Mouse (Mus musculus) lung, postnatal 10 days (tissue): ENCODE data around the gene Megf11.
A peak's percentile ranks its signal among the peaks of the same experiment; 100 is the strongest.

Source experiments
- DNase-seq: peaks from one replicate; pipeline ENCODE4 v3.0.0; 2021

The Megf11 gene

GRCm38 (mm10) chr9:64385511-64386465 lies at the start of gene Megf11:
TSS of gene Megf11 (plus strand) at chr9:64385626.
- DNase-seq = peak; percentile 22

GRCm38 (mm10) chr9:64335825-64336224 lies 49.6 kb upstream of the Megf11 start:
- DNase-seq = no peak

DNA sequence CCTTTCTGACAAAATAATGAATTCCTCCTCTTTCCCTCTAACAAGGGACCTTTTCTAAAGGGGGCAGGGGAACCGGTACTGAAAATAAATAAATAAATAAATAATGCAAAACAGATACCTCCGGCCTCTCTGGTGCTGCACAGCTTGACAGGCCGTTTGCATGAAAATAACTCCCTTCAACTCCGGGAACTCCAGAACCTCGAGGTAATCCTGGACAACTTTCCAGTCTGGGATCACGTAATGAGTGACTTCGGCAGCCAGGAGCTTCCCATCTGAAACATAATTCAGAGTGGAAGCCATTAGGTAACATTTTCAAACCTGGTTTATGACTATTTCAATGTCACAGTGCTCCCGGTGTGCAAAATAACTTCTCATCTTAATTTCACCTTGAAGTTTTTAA lies 46.1 kb upstream of the Megf11 start:
- no peak for DNase-seq

DNA sequence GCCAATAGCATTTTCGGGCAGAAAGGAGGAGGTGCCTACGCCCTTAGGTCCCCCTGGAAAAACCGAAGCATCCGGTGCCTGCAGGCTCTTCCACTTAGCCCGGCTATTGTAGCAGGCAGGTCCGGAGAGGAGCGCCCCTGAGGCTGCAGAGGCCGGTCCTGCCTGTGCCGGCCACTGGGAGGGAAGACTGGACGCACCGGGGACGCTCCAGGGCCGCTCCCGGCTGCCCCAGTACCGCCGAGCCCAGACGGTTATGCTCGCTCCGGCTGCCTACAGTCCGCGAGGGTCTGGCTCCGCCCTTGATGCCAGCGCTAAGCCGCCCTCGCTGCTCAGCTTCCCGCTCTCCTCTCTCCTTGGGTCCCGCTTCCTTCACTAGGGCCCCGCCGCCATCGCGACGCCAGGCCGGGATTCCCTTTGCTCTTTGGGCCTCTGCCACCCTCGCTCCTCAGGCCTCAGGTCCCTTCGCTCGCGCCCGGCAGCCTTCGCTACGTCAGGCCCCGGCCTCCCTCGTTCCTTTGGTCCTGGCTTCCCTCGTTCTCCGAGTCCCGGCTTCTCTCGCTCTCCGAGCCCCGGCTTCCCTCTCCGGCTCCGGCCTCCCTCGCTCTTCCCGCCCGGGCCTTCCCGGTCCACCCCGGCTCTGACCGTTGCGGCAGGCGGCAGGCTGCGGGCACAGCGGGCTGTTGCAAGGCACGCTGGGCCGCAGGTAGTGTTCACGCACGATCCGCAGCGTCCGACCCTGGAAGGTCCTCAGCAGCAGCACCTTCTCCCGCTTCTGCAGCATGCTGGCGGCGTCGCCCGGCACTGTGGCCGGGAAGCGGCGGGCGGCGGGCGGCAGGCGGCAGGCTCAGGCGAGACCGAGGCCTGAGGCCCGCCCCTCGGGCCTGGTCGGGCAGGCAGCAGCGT lies 44.8 kb upstream of the Megf11 start:
- peak; percentile 84 for DNase-seq

GRCm38 (mm10) chr9:64341254-64341566 lies 44.2 kb upstream of the Megf11 start, which contains the start of gene Dis3l:
TSS of gene Dis3l (minus strand) at chr9:64341288.
- no peak for DNase-seq

- no peak for DNase-seq
Observed at GRCm38 (mm10) chr9:64341671-64342070, 43.8 kb upstream of the Megf11 start.

GRCm38 (mm10) chr9:64343656-64344055 lies 41.8 kb upstream of the Megf11 start:
- no peak for DNase-seq

- no peak for DNase-seq
Observed at GRCm38 (mm10) chr9:64345931-64346330, 39.5 kb upstream of the Megf11 start.

DNA sequence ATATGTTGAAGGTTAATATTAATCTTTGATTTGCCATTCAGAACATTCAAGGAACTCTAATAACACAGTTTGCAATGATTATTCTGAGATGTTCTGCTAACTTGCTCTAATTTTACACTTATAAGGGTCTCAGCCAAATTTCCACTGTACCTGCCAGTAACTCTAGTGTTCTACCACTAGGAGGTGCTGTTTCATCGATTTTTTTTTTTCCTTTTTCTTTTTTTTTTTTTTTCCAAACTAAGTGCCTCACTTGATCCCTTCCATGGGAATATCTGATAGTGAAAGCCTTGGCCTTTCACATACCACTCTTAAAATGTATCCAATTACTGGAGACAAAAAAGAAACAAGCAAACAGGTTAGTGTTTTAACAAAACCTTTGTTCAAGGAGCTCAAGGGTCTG lies 38.0 kb upstream of the Megf11 start:
- DNase-seq = no peak

- no peak for DNase-seq
Observed at GRCm38 (mm10) chr9:64349490-64349889, 35.9 kb upstream of the Megf11 start.

DNA sequence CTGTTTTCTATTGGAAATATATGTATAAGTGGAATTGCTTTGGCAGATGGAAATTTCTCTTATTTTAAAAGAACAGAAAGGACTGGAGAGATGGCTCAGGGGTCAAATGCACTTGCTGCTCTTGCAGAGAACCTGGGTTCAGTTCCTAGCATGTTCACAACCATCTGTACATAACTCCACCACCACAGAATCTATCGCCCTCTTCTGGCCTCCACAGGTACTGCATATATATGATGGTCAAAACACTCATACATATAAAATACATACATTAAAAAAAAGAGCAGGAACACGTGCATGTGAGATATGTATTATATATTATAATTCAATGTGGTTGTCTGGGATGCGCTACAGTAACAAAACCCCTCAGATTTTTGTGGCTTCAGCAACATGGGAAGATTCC lies 34.2 kb upstream of the Megf11 start:
- no peak for DNase-seq

- no peak for DNase-seq
Observed at GRCm38 (mm10) chr9:64355627-64356026, 29.8 kb upstream of the Megf11 start.

DNA sequence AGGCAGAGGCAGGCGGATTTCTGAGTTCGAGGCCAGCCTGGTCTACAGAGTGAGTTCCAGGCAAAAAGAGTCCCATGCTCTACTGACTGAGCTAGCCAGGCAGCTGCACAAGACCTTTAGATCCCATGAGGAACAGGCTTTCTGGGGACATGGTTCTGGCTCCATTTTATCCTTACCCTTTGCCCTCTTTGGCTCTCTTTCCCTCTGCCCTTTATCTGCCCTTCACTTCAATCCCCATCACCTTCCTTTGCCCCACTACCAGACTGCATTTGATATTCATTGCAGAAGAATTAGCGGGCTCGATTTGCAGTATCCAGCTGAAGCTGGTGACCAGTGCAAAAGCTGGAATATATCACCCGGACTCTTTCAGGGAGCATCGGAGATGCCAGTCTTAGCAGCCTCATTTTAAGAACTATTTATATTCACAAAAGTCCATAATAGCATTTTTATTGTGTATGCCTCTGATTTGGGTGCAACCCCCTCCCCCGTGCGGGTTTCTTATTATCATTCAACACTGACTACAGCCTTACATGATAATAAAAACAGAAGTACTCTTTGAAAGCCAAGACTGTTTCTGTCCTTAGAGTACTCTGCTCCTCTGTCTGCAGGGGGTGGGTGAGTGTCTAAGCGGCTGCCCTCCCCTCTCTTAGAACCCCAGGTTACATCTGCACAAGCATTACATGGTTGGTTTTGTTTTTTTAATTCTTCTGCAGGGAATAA lies 24.0 kb upstream of the Megf11 start:
- no peak for DNase-seq

DNA sequence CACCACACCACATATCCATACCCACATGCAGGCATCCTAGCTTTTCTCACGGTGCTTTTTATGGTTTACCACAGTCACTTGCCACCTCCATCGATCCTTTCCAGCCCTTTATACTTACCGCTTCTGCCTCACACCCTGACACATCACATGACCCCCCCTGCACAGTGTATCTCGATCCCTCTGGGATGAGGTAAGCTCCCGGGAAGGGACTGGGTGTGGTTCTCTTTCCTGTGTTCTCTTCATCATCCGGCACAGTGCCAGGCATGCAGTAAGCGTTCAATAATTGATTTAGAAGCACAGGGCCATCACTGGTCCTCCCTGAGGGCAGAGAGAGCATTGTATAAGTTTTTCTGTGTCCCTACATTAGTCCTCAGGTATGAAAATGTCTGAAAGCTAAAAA lies 15.6 kb upstream of the Megf11 start:
- no peak for DNase-seq

DNA sequence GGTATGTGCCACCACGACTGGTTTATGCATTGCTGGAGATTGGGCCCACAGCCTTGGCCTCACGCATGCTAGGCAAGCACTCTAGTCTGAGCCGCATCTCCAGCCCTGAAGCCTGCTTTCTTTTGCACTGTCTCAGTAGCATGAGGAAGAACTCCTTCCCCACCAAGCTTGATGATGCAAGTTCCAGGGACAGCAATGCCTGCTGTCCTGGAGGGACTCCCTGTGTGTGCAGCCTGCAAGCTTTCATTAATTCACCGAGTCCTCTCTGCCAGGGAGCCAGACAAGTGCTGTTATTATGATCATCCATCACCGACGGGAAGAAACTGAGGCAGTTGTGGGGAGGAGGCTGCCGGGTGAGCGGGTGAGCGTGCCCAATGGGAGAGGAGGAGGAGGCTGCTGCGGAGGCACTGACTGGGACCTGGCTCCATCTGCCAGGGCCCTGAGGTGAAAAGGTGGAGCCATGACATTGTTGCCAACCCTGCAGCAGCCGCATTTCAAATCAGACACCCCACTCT lies 14.1 kb upstream of the Megf11 start:
- no peak for DNase-seq

DNA sequence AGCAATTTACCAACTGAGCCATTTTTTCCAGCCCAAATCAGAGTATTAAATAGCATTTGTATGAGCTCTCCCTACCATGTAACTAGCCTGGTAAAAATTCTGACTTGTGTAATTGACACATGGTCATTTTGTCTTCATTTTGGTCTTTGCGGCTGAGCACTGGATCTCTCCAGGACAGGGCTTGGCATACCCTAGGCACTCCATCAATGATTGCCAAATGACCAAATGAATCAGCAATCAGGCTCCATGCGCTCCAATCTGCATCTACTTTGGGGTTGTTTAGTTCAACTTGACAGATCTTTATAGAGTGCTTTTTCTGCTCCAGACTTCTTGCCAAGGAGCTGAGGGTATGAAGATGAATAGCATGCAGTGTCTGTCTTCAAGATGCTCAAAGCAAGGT lies 9.0 kb upstream of the Megf11 start:
- no peak for DNase-seq

- DNase-seq = peak; percentile 38
Observed at GRCm38 (mm10) chr9:64383021-64383788, 2.2 kb upstream of the Megf11 start.

- DNase-seq = no peak
Observed at GRCm38 (mm10) chr9:64386466-64387211, 1.2 kb downstream of the Megf11 start.

GRCm38 (mm10) chr9:64389576-64390292 lies 4.3 kb downstream of the Megf11 start:
- DNase-seq = no peak

- DNase-seq = peak; percentile 87
Observed at GRCm38 (mm10) chr9:64393914-64394596, 8.6 kb downstream of the Megf11 start.
